Mouse (Mus musculus): ENCODE data around the gene Gm10974. TPM values are rescaled to one million over a fixed set of nuclear protein-coding genes. Genes with fewer than 3 reads are reported as not detected.

Gm10974 gene
- polyA plus RNA-seq (2015; fragmentation: Illumina TruSeq; extraction: RNeasy Lipid Tissue Mini Kit (QIAGEN cat#74804); ENCODE audit: insufficient read depth, low read depth, low replicate concordance): not detected

GRCm38 (mm10) chr7:66365904-66366303 lies at the start of gene Gm10974:
Gene Gm10974 (plus strand): TSS chr7:66365905.

GRCm38 (mm10) chr7:66387813-66388521 lies 22.3 kb downstream of the Gm10974 start, which contains the start of gene Lrrk1:
Gene Lrrk1 (minus strand): TSS chr7:66388350.

GRCm38 (mm10) chr7:66427437-66428161 lies 61.9 kb downstream of the Gm10974 start, which contains the start of gene Aldh1a3:
Gene Aldh1a3 (minus strand): TSS chr7:66427517.

Other genes starting within 250 kb of the Gm10974 start
- 6.2 TPM for gene Lrrk1, start 22.4 kb downstream of the Gm10974 start, polyA plus RNA-seq (2015; fragmentation: Illumina TruSeq; extraction: RNeasy Lipid Tissue Mini Kit (QIAGEN cat#74804); ENCODE audit: insufficient read depth, low read depth, low replicate concordance)
- 0.46 TPM for gene Aldh1a3, start 61.6 kb downstream of the Gm10974 start, polyA plus RNA-seq (2015; fragmentation: Illumina TruSeq; extraction: RNeasy Lipid Tissue Mini Kit (QIAGEN cat#74804); ENCODE audit: insufficient read depth, low read depth, low replicate concordance)